Mouse (Mus musculus) embryonic stem cell, embryonic (primary cell): ENCODE data around the gene Psme2b.
"Not testable (repeated sequence)": the region's sequence is repeated elsewhere in the genome, so short reads cannot be mapped to it uniquely, and the experiment has no call there.

Source experiments
- CTCF ChIA-PET, 4 experiments: fragments of 300-600 bp in 2 of 4; fragments of 350-600 bp in 2 of 4; sonication (Branson Sonifier 250); formaldehyde crosslinking; loops; one replicate each; lab custom pipeline; 2022; ENCODE audit warnings: inconsistent platforms in 2 of 4; lab: Charles Lee
- POLR2A ChIA-PET, 4 experiments: fragments of 300-600 bp in 2 of 4; fragments of 350-600 bp in 2 of 4; sonication (Branson Sonifier 250); formaldehyde crosslinking; loops; one replicate each; lab custom pipeline; 2022; ENCODE audit warnings: antibody characterized with exemption in 4 of 4, inconsistent platforms in 1 of 4; lab: Charles Lee

The Psme2b gene

DNA sequence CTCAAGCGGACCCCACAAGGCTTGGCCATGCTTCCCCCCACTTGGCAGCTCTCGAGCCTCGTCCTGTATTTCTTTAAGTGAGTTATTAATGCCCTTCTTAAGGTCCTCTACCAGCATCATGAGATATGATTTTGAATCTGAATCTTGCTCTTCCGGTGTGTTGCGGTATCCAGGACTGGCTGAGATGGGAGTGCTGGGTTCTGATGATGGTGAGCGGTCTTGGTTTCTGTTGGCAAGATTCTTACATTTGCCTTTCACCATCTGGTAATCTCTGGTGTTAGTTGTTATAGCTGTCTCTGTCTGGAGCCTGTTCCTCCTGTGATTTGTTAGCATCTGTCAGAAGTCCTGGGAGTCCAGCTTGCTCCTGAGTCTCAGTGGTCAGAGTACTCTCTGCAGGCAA lies at the start of gene Psme2b:
Psme2b (minus strand) TSS at position 101 of the 400 bp plus-strand sequence.
- CTCF ChIA-PET, POLR2A ChIA-PET: not testable (repeated sequence)

DNA sequence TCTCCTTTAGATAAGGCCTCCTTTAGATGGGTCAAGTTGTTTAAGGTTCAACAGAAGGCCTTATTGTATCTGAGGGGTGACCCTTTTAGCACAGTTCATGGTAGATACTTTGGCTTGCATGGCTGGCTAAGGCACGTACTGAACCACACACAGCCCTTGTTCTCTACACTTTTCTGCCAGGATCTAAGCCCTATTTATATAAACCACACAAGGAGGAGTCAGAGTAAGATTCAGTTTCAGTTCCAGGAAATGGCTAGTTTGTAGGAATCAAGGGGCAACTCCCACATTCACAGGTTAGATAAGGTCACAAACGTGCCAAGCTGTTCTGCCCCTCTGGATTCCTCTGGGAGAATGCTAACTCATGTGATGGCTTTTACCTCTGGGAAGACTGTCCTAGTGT lies 48.0 kb upstream of the Psme2b start, which contains the start of gene Tgtp1:
Tgtp1 (minus strand) TSS at position 155 of the 400 bp plus-strand sequence.
- CTCF ChIA-PET, POLR2A ChIA-PET: not testable (repeated sequence)

DNA sequence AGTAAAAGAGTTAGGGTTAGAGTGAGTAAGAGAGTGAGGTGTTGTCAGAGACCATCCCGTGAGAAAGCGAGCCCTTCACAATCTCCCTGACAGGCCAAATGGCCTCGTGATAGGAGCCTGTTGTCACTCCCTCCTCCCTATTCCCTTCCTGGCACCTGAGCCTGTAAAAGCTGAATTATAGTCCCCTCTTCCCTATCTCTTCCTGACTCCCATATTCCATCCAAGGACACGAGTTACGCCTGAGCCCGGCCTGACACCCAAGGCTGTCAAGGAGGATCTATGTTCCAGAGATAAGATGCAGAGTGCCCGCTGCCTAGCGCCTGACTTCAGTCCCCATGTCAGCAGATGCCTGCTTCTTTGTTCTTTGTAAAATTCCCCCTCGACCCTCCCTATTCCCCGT lies 47.3 kb upstream of the Psme2b start:
- POLR2A ChIA-PET, CTCF ChIA-PET: not testable (repeated sequence)

DNA sequence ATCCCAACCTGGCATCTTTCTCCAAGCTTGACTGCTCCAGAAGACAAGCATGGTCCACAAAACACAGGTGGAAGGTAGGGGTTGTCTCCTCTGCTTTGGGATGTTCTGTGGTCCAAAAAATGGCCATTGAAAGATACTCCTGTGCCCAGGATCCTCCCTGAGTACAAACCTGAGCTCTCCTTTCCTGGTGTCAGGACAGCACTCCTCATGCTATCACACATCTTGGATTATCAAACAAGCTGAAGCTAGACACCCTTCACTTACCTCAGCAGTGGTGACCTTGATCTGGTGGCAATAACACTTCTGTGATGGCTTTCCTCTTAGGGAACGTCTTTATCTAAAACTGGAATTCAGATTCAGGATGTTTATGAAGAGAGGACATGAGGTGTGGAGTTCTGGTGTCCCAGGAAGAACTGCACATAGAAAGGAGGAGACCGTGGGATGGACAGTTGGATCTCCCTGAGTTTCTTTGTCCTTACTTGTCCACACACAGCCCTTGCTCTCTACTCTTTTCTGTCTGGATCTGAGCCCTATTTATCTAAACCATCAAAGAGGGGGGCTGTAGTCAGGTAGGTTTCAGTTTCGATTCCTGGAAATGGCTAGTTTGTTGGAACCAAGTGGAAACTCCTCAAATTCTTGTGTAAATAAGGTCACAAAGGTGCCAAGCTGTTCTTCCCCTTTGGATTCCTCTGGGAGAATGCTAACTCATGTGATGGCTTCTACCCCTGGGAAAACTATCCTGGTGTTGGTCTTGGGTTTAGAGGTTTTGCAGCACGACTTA lies 45.9 kb upstream of the Psme2b start, which contains the start of gene Gm12185:
Gm12185 (minus strand) TSS at position 487 of the 781 bp plus-strand sequence.
- POLR2A ChIA-PET, CTCF ChIA-PET: not testable (repeated sequence)

DNA sequence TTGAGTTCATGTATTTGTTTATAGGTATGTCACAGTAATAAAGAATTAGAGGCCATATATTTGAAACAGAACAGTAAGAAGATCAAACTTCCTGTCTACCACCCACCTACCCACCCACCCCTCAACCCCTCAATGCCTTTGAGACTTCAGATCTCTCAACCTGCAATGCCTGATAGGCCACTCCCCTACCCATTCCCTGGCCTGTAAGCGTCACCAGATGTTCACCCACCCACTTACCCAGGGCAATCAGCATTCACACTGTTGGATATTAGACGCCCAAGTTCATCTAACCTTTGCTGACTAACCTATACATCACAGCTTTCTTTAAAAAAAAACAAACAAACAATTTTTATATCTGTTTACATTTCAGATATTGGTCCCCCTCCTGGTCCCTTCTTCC lies 44.0 kb upstream of the Psme2b start:
- CTCF ChIA-PET, POLR2A ChIA-PET: not testable (repeated sequence)

DNA sequence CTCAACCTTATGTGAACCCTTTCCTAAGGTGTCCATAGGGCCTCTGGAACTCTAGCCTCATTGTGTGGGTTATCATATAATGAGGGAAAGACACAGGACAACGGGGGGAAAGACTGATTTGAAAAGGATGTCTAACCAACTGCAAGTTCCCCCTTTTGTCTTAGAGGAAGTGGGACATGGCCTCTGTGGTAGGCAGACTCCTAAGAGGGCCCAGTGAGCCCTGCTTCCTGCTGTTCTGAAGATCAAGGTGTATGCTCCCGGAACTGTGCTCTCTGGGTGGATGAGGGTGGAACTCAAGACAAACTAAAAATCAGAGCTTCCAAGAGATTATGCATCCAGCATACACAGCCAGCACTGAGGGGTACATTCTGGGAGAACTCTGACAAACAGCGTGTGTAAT lies 42.2 kb upstream of the Psme2b start:
- CTCF ChIA-PET, POLR2A ChIA-PET: not testable (repeated sequence)

DNA sequence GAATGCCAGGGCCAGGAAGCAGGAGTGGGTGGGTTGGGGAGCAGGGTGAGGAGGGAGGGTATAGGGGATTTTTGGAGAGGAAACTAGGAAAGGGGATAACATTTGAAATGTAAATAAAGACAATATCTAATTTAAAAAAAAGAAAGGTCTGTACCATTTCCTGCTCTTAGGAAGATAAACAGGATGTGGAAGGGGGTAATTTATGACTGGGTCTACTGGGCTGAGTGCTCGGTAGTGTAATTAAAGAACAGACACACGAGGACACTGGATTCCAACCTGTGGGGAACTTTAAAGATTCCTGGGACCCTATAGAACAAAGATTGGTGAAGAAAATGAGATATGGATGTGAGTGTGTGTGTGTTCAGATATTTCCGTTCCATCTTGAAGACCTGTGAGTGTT lies 36.9 kb upstream of the Psme2b start:
- CTCF ChIA-PET, POLR2A ChIA-PET: not testable (repeated sequence)

DNA sequence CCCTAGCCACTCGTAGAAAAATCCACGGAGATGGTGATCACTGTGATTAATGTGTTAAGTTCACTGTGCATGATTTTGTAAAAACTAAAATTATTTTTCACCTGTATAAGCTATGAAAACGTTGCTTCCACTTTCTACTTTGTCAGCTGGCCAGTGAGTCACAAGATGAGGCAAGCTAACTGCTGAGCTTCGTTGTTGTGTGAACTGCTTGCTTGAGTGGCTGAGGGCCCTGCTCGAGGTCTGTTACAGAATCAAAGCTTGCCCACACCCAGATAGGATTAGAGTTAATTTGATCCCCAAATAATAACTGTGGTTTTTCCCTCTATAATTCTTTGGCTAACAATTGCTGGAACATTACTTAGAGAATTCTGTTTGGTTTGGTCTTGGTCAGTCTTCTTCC lies 34.1 kb upstream of the Psme2b start:
- POLR2A ChIA-PET, CTCF ChIA-PET: not testable (repeated sequence)

DNA sequence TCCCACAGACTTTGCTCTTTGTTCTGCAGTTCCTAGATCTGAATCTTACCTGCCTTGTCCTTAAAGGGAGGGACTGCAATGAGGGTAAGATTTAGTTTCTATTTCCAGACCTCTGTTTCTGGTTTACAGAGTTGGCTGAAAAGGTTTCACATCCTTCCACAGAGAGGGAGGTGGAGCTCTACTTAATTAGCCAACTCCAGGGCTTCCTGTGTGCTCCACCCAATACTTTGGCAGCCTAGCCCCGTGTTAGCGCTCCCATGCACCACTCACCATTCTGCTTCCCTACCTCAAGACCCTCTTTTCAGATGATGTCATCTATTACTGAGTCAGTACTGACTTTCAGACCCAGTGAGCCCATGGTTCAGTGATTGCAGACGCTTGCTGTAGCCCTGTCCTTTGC lies 33.3 kb upstream of the Psme2b start, which contains the start of gene 9930111J21Rik1:
9930111J21Rik1 (minus strand) TSS at position 148 of the 400 bp plus-strand sequence.
- POLR2A ChIA-PET, CTCF ChIA-PET: not testable (repeated sequence)

DNA sequence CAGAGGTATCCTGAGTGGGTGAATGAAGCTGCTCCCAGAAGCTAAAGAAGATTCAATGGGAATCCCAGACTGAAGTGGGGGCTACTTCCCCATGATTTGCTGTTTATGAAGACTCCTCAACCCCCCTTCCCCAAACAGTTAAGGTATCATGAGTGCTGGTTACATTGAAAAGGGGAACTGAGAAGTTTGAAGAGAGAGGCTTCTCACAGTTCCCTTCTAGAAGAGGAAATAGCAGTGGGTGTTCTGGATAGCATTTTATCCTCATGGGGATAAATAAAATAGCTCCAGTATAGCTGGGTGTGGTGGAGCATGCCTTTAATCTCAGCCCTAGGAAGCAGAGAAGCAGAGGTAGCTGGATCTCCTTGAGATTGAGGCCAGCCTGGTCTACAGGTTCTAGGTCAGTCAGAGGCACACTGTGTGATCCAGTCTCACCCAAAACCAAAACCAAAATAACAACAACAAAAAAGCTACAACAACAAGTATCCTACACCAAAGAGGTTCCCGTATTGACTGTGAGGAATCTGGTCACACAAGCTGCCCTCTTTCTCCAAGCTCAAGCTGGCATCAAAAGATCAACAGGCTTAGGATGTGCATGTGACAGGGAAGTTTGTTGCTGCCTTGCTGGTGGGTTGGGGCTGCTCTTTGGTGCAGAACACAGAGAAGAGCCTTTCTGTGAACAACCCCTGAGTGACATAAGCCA lies 32.4 kb upstream of the Psme2b start, which contains the start of gene Olfr56:
Olfr56 (plus strand) TSS at position 650 of the 700 bp plus-strand sequence.
- CTCF ChIA-PET, POLR2A ChIA-PET: not testable (repeated sequence)

DNA sequence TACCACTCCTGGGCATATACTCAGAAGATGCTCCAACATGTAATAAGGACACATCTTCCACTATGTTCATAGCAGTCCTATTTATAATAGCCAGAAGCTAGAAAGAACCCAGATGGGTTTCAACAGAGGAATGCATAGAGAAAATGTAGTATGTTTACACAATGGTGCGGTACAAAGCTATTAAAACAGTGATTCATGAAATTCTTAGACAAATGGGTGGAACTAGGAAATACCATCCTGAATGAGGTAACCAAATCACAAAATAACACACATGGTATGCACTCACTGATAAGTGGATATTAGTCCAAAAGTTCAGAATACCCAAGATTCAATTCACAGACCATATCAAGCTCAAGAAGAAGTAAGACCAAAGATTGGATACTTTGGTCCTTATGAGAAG lies 28.7 kb upstream of the Psme2b start:
- POLR2A ChIA-PET, CTCF ChIA-PET: not testable (repeated sequence)

DNA sequence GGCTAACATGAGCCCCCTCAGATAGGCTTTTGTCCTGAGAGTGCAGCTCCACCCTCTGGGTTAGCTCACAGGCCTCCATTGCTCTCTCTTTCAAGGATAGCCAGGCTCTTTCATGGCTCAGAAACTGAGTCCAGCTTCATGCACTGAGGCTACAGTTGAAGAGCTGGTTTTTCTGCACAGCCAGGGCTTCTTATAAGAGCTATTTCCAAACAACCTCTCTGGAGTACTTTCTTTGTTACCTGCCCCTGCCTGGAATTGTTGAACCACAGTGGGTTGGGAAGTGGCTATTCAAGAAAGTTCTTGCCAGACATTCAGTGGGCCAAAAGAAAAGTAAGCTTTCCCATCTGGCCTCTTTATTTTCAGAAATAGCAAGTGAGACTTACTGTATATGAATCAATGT lies 6.7 kb downstream of the Psme2b start:
- CTCF ChIA-PET, POLR2A ChIA-PET: not testable (repeated sequence)

DNA sequence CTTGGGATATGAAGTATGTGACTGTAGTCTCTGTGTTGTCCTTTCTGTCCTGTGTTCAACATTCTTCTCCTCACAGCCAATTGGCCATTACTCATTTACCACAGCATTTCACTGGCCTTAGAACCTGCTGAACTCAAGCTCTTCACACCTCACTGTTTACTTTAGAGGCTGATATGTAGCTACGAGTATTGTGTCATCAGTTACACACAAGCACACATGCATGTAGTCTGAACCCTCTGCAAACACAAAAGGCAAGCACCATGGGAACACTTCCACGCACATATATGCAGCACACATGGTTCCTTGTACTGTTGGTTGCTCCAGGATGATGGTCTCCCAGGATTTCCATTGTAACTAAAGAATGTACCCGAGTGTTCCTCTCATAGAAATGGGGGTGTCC lies 10.7 kb downstream of the Psme2b start:
- CTCF ChIA-PET, POLR2A ChIA-PET: not testable (repeated sequence)

DNA sequence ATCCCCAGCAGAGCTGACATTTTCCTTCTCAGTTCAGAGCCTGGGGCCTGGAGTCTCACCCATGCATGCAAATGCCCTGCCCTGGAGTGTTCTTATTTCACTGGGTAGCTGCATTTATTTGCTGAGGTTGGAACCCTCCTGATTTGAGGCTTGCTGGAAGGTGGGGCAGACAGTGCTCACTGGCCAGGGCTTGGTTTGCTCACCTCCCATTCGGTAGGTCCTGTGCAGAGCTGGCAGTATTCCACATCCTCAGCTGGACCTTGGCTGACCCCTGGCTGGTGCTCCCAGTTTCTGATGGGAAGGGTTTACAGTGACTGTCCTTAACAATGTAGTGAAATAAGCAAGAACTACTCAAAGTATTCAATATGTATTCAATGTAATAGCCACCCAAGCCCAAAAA lies 12.1 kb downstream of the Psme2b start:
- CTCF ChIA-PET, POLR2A ChIA-PET: not testable (repeated sequence)

DNA sequence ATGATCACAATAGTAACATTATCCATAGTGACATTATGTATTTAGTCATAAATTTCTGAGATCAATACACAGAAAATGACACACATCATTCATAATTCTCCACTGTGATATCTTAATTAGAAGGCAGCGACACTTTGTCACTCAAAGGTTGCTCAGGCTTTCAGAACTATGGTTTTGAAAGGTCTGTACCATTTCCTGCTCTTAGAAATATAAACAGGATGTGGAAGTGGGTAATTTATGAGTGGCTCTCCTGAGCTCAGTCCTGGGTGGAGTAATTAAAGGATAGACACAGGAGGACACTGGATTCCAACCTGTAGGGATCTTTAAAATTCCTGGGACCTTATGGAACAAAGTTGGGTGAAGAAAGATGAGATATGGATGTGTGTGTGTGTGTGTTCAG lies 12.6 kb downstream of the Psme2b start:
- CTCF ChIA-PET, POLR2A ChIA-PET: not testable (repeated sequence)

DNA sequence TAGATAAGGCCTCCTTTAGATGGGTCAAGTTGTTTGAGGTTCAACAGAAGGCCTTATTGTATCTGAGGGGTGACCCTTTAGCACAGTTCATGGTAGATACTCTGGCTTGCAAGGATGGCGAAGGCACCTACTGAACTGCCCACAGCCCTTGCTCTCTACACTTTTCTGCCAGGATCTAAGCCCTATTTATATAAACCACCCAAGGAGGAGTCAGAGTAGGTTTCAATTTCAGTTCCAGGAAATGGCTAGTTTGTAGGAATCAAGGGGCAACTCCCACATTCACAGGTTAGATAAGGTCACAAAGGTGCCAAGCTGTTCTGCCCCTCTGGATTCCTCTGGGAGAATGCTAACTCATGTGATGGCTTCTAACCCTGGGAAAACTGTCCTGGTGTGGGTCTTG lies 17.9 kb downstream of the Psme2b start:
- POLR2A ChIA-PET, CTCF ChIA-PET: not testable (repeated sequence)

DNA sequence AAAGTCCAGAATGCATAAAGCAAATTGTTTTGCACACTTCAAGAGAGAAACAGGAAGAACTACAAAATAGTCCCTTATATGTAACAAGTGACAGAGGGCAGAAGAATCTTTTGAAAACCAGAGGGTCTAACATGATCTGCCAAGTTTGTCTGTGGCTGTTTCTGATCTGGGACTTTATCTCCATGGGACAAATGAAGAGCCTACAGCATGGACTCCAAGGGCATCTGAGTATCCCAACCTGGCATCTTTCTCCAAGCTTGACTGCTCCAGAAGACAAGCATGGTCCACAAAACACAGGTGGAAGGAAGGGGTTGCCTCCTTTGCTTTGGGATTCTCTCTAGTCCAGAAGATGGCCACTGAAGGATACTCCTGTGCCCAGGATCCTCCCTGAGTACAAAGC lies 19.6 kb downstream of the Psme2b start:
- POLR2A ChIA-PET, CTCF ChIA-PET: not testable (repeated sequence)

DNA sequence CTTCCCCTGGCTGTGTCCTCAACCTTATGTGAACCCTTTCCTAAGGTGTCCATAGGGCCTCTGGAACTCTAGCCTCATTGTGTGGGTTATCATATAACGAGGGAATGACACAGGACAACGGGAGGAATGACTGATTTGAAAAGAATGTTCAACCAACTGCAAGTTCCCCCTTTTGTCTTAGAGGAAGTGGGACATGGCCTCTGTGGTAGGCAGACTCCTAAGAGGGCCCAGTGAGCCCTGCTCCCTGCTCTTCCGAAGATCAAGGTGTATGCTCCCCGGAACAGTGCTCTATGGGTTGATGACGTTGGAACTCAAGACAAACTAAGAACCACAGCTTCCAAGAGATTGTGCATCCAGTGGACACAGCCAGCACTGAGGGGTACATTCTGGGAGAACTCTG lies 22.2 kb downstream of the Psme2b start:
- POLR2A ChIA-PET, CTCF ChIA-PET: not testable (repeated sequence)

DNA sequence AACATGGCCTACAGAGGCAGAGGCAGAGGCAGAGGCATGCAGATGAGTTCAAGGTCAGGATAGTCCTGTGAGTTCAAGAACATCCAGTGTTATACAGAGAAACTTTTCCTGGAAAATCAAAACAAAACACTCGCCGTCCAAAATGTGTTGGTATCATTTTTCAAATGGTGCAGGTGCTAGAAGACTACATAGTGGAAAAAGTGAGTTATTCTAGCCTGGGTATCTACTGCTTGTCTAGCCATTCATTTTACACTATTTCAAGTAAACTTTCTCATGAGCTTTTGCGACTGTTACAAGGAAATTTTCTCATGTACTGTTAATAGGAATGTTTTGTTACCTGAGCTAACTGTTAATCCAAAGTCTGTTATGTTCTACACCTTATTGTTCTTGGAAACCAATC lies 27.6 kb downstream of the Psme2b start:
- ChIA-PET CTCF (no interaction called here), POLR2A (interaction anchor here in 1 of 4 experiments (0.6 kb wide), 1 partner anchor 146 kb away, joined by 3 read pairs; no protein-coding TSS in a partner anchor)

DNA sequence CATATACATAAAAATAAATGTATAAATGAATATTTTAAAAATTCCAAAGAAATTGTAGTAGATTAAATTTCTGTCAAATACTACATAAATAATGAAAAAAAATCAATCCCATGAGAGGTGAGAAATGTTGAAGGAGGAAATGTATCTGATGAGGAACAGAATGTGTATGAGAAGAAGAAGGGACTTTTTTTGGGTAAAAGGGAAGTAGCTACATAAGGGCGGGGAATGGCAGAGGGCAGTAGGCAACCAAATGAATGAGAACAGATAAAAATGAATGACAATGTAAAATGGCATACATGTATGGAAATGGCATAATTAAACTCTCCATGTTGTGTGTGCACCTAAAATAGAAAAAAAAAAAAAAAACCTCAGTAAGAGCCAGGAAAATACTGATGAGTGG lies 32.4 kb downstream of the Psme2b start:
- ChIA-PET CTCF (no interaction called here), POLR2A (no interaction called here)

DNA sequence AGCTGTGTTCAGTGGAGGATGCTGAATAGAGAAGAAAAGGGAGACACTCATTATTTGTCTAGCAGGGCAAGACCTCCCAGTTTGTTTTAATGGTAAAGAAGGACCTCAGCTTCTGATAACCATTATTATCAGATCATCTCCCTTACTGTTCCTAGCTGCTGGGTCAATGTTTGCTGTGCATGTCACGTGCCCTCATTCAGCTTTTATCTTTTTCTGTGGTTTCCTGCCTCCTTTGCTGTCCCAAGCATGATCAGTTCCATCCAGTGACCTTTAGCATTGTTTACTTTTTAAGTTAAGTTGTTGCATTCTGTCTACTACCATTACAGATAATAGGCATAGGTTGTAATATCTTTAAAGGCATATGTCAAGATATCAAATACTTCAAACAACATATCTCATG lies 37.5 kb downstream of the Psme2b start:
- CTCF ChIA-PET, result no interaction called here
- POLR2A ChIA-PET, result no interaction called here
